Mouse (Mus musculus) liver, postnatal 0 days (tissue): ENCODE measurements around the gene Dlgap4. TPM values are rescaled to one million over a fixed set of nuclear protein-coding genes. Genes with fewer than 3 reads are reported as not detected.

ENCODE experiments used
- ATAC-seq: fragments of 200-750 bp; cut with Nextera tagmentation; 2 replicates; pipeline ENCODE4 v1.8.0; 2017; ENCODE audit warnings: mild to moderate bottlenecking, moderate library complexity
- DNase-seq: peaks from one replicate; pipeline ENCODE4 v3.0.0-alpha.2; 2016
- H3K27ac ChIP-seq: fragments of 300-500 bp; sonication (generic); 2 replicates; pipeline ENCODE4 v1.5.1; 2014; ENCODE audit warnings: antibody characterized with exemption, moderate library complexity, mild to moderate bottlenecking, low read depth
- H3K27me3 ChIP-seq: fragments of 300-500 bp; sonication (generic); 2 replicates; pipeline ENCODE4 v1.6.1; 2014; ENCODE audit warnings: low read length, control low read depth, mixed read lengths; ENCODE audit not compliant: insufficient read depth
- H3K36me3 ChIP-seq: fragments of 300-500 bp; sonication (generic); replicated peaks from 2 replicates; pipeline ENCODE4 v1.6.1; 2014; ENCODE audit warnings: mild to moderate bottlenecking, control low read depth, low read length, moderate library complexity, mixed read lengths; ENCODE audit not compliant: insufficient read depth
- H3K4me1 ChIP-seq: fragments of 300-500 bp; sonication (generic); 2 replicates; pipeline ENCODE4 v1.6.1; 2014; ENCODE audit warnings: antibody characterized with exemption, mild to moderate bottlenecking, control low read depth; ENCODE audit not compliant: insufficient read depth
- H3K4me2 ChIP-seq: fragments of 300-500 bp; sonication (generic); 2 replicates; pipeline ENCODE4 v1.6.1; 2014; ENCODE audit warnings: low read depth, mild to moderate bottlenecking, low read length, moderate library complexity, mixed read lengths
- H3K4me3 ChIP-seq: fragments of 300-500 bp; sonication (generic); 2 replicates; pipeline ENCODE4 v1.5.1; 2014; ENCODE audit warnings: low read depth, low read length
- H3K9ac ChIP-seq: fragments of 300-500 bp; sonication (generic); replicated peaks from 2 replicates; pipeline ENCODE4 v1.6.1; 2014; ENCODE audit warnings: mild to moderate bottlenecking, moderate library complexity
- H3K9me3 ChIP-seq: fragments of 300-500 bp; sonication (generic); 2 replicates; pipeline ENCODE4 v1.6.1; 2016; ENCODE audit warnings: mild to moderate bottlenecking, control low read depth, low read length, mixed read lengths
- CTCF ChIP-seq: sonication (generic); IDR thresholded peaks from 2 replicates; pipeline ENCODE4 v1.5.1; 2016; ENCODE audit warnings: antibody characterized with exemption, low read depth
- EP300 ChIP-seq: IDR thresholded peaks from 2 replicates; pipeline ENCODE4 v1.6.1; 2016; ENCODE audit warnings: antibody characterized with exemption, low read depth, mild to moderate bottlenecking
- WGBS: fragments of 180-500 bp; shearing (Covaris S2); extraction: QIAGEN DNeasy Blood & Tissue Kit; methylation state at CpG from one replicate; pipeline ENCODE4 v1.1.7; 2014; ENCODE audit not compliant: insufficient replicate concordance; 5-methylcytosine and 5-hydroxymethylcytosine counted together
- polyA plus RNA-seq: library from polyadenylated mRNA; unstranded; fragments of >200 nt; fragmentation: Nextera tagmentation; extraction: Ambion mirVana; gene quantifications from 2 replicates; pipeline ENCODE4 v1.2.1, GENCODE M21; 2015

The Dlgap4 gene
- polyA plus RNA-seq, 1 experiment from 2014 or later, result 10.7 TPM

DNA sequence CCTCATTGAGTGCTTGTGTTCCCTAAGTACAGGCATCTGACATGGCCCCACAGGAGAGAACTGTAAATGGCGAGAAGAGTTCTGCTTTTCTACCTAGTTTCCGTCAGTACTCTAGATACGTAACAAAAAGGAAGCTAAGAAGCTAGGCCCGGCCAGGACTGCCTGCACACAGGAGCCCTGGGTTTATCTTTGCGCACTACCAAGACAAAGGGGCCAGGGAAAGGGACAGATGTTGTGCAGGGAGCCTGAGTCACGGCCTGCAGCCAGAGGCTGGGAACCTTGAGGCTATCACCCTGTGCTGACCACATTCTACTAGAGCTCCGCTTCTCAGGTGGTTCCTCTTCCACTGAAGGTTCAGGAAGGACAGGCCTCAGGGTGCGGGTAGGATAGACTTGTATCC is 136.2 kb downstream of the Dlgap4 start:
- Histone ChIP-seq H3K27ac (0 out of 2 replicates have a peak overlapping the region, but pooled peaks have one; percentile 44), H3K27me3 (no peaks in the 10 kb centered on the region), H3K36me3 (peaks cover 24% of the 10 kb centered on the region), H3K4me1 (no peaks in the 10 kb centered on the region), H3K4me3 (no peak overlapping the region), H3K4me2 (no peak overlapping the region), H3K9ac (no peak overlapping the region), H3K9me3 (no peaks in the 10 kb centered on the region)
- DNase-seq (no peak), ATAC-seq (no peak)
- WGBS, result 45% methylated on average over 8 of the region's 8 CpGs
- no peak for TF ChIP-seq EP300
- no peak for TF ChIP-seq CTCF

GRCm38 (mm10) chr2:156756937-156757336 is 143.4 kb downstream of the Dlgap4 start:
- Histone ChIP-seq H3K9ac (no peak overlapping the region), H3K4me3 (no peak overlapping the region), H3K4me1 (no peaks in the 10 kb centered on the region), H3K27ac (no peak overlapping the region), H3K9me3 (no peaks in the 10 kb centered on the region), H3K27me3 (no peaks in the 10 kb centered on the region), H3K4me2 (no peak overlapping the region), H3K36me3 (peaks cover 22% of the 10 kb centered on the region)
- peak; percentile 11 for DNase-seq
- no peak for TF ChIP-seq EP300
- WGBS, result 77% methylated on average over 9 of the region's 9 CpGs
- no peak for ATAC-seq

GRCm38 (mm10) chr2:156760843-156761505 is 147.5 kb downstream of the Dlgap4 start:
- ATAC-seq, result no peak
- H3K4me1 ChIP-seq, result no peaks in the 10 kb centered on the region
- H3K4me3 ChIP-seq, result no peak overlapping the region
- H3K27ac ChIP-seq, result no peak overlapping the region
- WGBS, result 87% methylated on average over 5 of the region's 5 CpGs
- no peaks in the 10 kb centered on the region for H3K27me3 ChIP-seq
- no peak overlapping the region for H3K4me2 ChIP-seq
- H3K9ac ChIP-seq, result no peak overlapping the region
- TF ChIP-seq EP300 (no peak), CTCF (peak; percentile 49)
- peak; percentile 16 for DNase-seq
- H3K36me3 ChIP-seq, result peaks cover 11% of the 10 kb centered on the region
- no peaks in the 10 kb centered on the region for H3K9me3 ChIP-seq

- Histone ChIP-seq H3K9me3 (no peaks in the 10 kb centered on the region), H3K27me3 (no peaks in the 10 kb centered on the region), H3K36me3 (peaks cover 11% of the 10 kb centered on the region; the same call in 1 of the 2 replicates), H3K27ac (no peak overlapping the region), H3K9ac (no peak overlapping the region), H3K4me2 (no peak overlapping the region), H3K4me3 (no peak overlapping the region), H3K4me1 (no peaks in the 10 kb centered on the region)
- DNase-seq (no peak), ATAC-seq (no peak)
- no peak for TF ChIP-seq EP300
- no peak for TF ChIP-seq CTCF
- 91% methylated on average over 17 of the region's 17 CpGs for WGBS
These were observed 148.2 kb downstream of the Dlgap4 start for GRCm38 (mm10) chr2:156761521-156762278.

GRCm38 (mm10) chr2:156762499-156762898 is 149.0 kb downstream of the Dlgap4 start:
- H3K9me3 ChIP-seq, result no peaks in the 10 kb centered on the region
- TF ChIP-seq CTCF (no peak), EP300 (no peak)
- 0 out of 2 replicates have a peak overlapping the region, but pooled peaks have one; percentile 16 for H3K27ac ChIP-seq
- DNase-seq (no peak), ATAC-seq (no peak)
- peaks cover 6% of the 10 kb centered on the region; the same call in 1 of the 2 replicates for H3K36me3 ChIP-seq
- no peak overlapping the region for H3K4me3 ChIP-seq
- no peak overlapping the region for H3K4me2 ChIP-seq
- no peak overlapping the region for H3K9ac ChIP-seq
- H3K27me3 ChIP-seq, result no peaks in the 10 kb centered on the region
- H3K4me1 ChIP-seq, result no peaks in the 10 kb centered on the region
- 92% methylated on average over 21 of the region's 21 CpGs for WGBS

DNA sequence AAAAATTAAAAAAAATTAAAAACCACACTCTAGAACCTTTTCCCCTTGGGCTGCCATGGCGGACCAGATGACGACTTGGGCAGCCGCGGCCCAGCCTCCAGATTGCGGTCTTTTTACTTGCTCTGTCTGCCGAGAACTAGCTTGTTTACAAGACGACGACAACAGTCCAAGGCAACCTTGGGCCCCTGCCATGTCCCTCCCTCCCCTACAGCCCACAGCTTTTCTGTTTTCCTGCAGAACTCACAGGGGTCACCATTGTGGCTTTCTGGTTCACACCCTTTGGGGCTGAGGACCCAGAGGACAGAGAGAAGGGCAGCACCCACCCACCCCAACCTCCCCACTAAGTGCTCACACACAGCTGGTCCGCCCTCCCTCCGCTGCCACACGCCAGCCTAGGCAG is 149.6 kb downstream of the Dlgap4 start:
- Histone ChIP-seq H3K4me3 (no peak overlapping the region), H3K9ac (no peak overlapping the region), H3K4me1 (no peaks in the 10 kb centered on the region), H3K27ac (no peak overlapping the region), H3K9me3 (no peaks in the 10 kb centered on the region), H3K4me2 (no peak overlapping the region), H3K27me3 (no peaks in the 10 kb centered on the region), H3K36me3 (peaks cover 6% of the 10 kb centered on the region; the same call in 1 of the 2 replicates)
- TF ChIP-seq EP300 (no peak), CTCF (no peak)
- WGBS, result 81% methylated on average over 11 of the region's 11 CpGs
- no peak for ATAC-seq
- DNase-seq, result no peak
